Mouse (Mus musculus) hindbrain, embryonic 12.5 days (tissue): ENCODE results near the gene Eml1. TPM values are rescaled to one million over a fixed set of nuclear protein-coding genes. Genes with fewer than 3 reads are reported as not detected.

Experiments used
- ATAC-seq: fragments of 200-750 bp; cut with Nextera tagmentation; 2 replicates; pipeline ENCODE4 v1.8.0; 2017; ENCODE audit warnings: moderate TSS enrichment; ENCODE audit not compliant: low FRiP score
- H3K27ac ChIP-seq: fragments of 300-500 bp; sonication (generic); 2 replicates; pipeline ENCODE4 v1.5.1; 2016; ENCODE audit warnings: mild to moderate bottlenecking
- H3K27me3 ChIP-seq: fragments of 300-500 bp; sonication (generic); 2 replicates; pipeline ENCODE4 v1.6.1; 2016; ENCODE audit warnings: mild to moderate bottlenecking
- H3K36me3 ChIP-seq: fragments of 300-500 bp; sonication (generic); 2 replicates; pipeline ENCODE4 v1.6.1; 2016; ENCODE audit warnings: mild to moderate bottlenecking
- H3K4me1 ChIP-seq: fragments of 300-500 bp; sonication (generic); 2 replicates; pipeline ENCODE4 v1.6.1; 2016
- H3K4me2 ChIP-seq: fragments of 300-500 bp; sonication (generic); replicated peaks from 2 replicates; pipeline ENCODE4 v1.6.1; 2016; ENCODE audit warnings: mild to moderate bottlenecking
- H3K4me3 ChIP-seq: fragments of 300-500 bp; sonication (generic); 2 replicates; pipeline ENCODE4 v1.5.1; 2016; ENCODE audit warnings: mild to moderate bottlenecking
- H3K9ac ChIP-seq: fragments of 300-500 bp; sonication (generic); 2 replicates; pipeline ENCODE4 v1.6.1; 2016; ENCODE audit warnings: mild to moderate bottlenecking, moderate library complexity
- H3K9me3 ChIP-seq: fragments of 300-500 bp; sonication (generic); replicated peaks from 2 replicates; pipeline ENCODE4 v1.6.1; 2016; ENCODE audit warnings: mild to moderate bottlenecking
- WGBS: fragments of 180-500 bp; shearing (Covaris S2); methylation state at CpG from one replicate; pipeline ENCODE4 v1.1.7; 2016; 5-methylcytosine and 5-hydroxymethylcytosine counted together
- polyA plus RNA-seq: library from polyadenylated mRNA; unstranded; fragments of >200 nt; fragmentation: Nextera tagmentation; extraction: Ambion mirVana; gene quantifications from 2 replicates; pipeline ENCODE4 v1.2.1, GENCODE M21; 2016

The Eml1 gene
- polyA plus RNA-seq, 1 experiment from 2014 or later, result 71.8 TPM

DNA sequence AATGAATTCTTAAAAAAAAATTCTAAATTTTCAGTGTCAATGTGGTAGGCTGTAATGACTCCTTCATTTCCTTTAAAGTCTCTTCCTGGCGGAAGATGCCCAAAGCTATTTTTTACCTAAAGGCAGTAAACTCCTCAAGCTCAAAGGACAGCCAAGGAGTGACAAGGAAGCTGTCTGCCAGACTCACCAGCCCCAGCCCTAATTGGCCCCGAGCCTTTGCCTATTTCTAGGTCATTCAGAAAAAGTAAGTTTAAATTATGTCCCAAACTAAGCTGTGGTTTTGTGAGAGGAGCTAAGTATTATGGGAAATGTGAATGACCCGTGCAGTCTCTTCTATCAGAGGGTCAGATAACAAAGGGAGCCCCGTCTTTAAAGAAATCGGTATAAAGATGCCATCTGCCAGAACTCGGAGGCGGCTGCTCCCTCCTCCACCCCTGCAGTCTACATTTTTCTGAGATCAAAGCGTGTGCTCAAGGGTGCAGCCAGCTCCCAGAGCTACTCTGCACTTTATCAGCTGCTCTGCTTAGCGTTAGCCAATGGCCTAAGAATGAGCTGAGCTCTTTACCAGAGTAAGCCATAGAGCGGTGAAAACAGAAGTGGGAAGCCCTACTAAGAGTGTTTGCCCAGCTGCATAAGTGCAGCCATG lies 175.9 kb downstream of the Eml1 start:
- Histone ChIP-seq H3K4me1 (peaks cover 8% of the 10 kb centered on the region), H3K36me3 (no peaks in the 10 kb centered on the region), H3K4me2 (0 out of 2 replicates have a peak overlapping the region, but pooled peaks have one; percentile 8), H3K9me3 (no peaks in the 10 kb centered on the region), H3K4me3 (no peak overlapping the region), H3K9ac (no peak overlapping the region), H3K27me3 (no peaks in the 10 kb centered on the region), H3K27ac (peak overlapping the region; percentile 72)
- 17% methylated on average over 10 of the region's 10 CpGs for WGBS
- ATAC-seq, result peak; percentile 64

DNA sequence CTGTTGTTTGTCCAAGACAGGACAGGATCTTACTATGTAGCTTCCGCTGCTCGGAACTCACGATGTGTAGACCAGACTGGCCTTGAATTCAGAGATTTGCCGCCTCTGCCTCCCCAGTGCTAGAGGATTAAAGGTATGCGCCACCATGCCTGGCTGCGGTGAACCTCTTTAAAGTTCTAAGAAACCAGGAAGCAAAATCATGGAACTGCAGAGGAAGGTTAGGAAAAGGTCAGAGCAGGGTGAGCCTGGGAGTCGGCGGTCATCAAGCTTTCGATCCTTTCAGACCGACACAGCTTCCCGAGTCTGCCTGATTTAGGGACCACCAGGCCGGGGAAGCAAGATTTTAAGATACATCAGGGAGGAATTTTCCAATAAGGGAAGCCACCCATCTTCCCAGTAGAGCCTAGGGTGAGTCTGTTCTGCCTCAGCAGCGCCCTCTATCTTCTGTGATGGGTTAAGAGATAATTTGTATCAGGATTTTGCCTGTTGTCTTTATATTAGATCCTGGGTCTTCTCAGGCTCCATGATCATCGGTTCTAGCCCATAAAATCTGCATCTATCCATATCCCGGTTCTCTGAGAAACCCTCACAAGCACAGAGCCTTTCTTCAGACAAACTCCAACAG lies 176.6 kb downstream of the Eml1 start:
- Histone ChIP-seq H3K4me2 (no peak overlapping the region), H3K36me3 (no peaks in the 10 kb centered on the region), H3K4me3 (no peak overlapping the region), H3K4me1 (peaks cover 10% of the 10 kb centered on the region), H3K9me3 (no peaks in the 10 kb centered on the region), H3K9ac (no peak overlapping the region), H3K27ac (peak overlapping the region; percentile 72), H3K27me3 (no peaks in the 10 kb centered on the region)
- ATAC-seq, result no peak
- WGBS, result 74% methylated on average over 15 of the region's 15 CpGs

DNA sequence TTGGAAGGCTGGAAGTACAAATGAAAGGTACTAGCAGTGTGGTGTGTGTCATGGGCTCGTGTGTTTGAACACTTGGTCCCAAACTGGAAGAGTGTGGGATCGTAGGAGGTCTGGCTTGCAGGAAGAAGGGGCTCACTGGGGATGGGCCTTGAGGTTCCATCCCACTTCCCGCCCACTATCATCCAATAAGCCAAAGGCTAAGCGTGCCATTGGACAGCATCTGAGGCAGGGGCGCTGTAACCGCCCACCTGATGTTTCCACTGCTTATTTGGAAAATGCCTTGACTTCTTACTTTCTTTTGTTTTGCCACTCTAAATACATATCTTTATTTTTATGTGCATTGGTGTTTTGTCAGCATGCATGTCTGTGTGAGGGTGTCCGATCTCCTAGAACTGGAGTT lies 181.0 kb downstream of the Eml1 start:
- no peak overlapping the region for H3K9ac ChIP-seq
- no peak overlapping the region for H3K4me2 ChIP-seq
- H3K36me3 ChIP-seq, result no peaks in the 10 kb centered on the region
- 78% methylated on average over 7 of the region's 7 CpGs for WGBS
- H3K27me3 ChIP-seq, result peaks cover 3% of the 10 kb centered on the region; the same call in 1 of the 2 replicates
- peaks cover 25% of the 10 kb centered on the region for H3K4me1 ChIP-seq
- H3K4me3 ChIP-seq, result no peak overlapping the region
- ATAC-seq, result no peak
- H3K27ac ChIP-seq, result no peak overlapping the region
- no peaks in the 10 kb centered on the region for H3K9me3 ChIP-seq

DNA sequence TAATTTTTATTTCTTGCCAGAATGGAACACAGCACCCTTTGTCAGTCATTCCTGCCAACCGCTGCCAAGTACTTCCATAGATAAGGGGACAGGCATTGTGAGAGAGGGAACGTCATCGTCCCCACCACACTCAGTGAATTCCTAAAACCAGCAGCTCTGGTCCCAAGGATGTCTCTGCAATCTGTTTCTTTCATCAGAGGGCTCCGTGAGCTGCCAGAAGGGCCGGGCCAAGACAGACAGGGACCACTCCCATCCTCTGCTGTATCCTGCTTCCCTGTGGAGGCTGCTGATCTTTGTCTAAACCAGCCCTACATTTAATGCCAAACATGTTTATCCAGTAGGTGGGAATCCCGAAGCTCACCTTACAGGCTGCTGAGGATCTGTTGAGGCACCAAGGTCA lies 182.3 kb downstream of the Eml1 start:
- Histone ChIP-seq H3K4me1 (peaks cover 36% of the 10 kb centered on the region), H3K4me2 (no peak overlapping the region), H3K4me3 (no peak overlapping the region), H3K9me3 (no peaks in the 10 kb centered on the region), H3K9ac (no peak overlapping the region), H3K27ac (no peak overlapping the region), H3K27me3 (peaks cover 3% of the 10 kb centered on the region; the same call in 1 of the 2 replicates), H3K36me3 (no peaks in the 10 kb centered on the region)
- WGBS, result 37% methylated on average over 6 of the region's 6 CpGs
- no peak for ATAC-seq

DNA sequence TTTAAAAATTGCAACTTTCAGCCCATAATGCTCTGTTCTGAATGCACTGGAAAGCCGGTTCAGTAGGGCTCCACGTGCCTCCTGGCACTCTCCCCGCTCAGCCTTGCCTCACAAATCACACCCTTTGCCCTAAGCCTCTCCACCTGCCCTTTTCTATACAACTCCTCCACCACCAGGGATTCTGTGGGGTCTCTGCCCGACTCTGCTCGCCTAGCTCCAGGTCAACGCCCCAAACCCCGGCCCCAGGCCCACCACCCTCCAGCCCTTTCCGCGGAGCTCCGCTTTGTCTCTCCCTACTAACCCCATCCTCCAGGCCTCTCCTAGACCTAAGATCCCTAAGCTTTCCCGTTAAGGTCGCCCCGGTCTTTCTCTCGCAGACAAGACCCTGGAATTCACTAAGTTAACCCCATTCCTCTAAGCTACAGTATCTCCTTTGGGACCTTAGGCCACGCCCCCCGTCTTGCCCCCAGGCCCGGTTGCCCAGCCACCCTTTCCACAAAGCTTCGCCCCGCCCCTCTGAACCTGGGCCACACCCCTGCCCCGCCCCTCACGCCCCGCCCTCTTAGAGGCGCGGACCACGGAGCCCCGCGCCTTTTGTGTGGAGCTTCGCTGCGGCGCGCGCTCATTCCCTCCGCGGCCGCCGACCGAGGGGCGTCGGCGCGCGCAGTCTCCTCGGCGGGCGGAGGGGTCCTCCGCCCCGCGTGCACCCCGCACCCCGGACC lies 183.5 kb downstream of the Eml1 start, which contains the start of gene Evl:
TSS of gene Evl (plus strand) at position 601 of the 722 bp plus-strand sequence.
- peak within 1 kb of the TSS; percentile 60 for H3K4me2 ChIP-seq
- peak; percentile 88 for ATAC-seq
- H3K4me1 ChIP-seq, result peaks cover 47% of the 10 kb centered on the region
- no peaks in the 10 kb centered on the region for H3K9me3 ChIP-seq
- H3K36me3 ChIP-seq, result no peaks in the 10 kb centered on the region
- H3K27me3 ChIP-seq, result peaks cover 3% of the 10 kb centered on the region; the same call in 1 of the 2 replicates
- peak within 1 kb of the TSS; percentile 99 for H3K9ac ChIP-seq
- peak within 1 kb of the TSS; percentile 95 for H3K27ac ChIP-seq
- under 1% methylated on average over 48 of the region's 50 CpGs for WGBS
- peak within 1 kb of the TSS; percentile 98 for H3K4me3 ChIP-seq

DNA sequence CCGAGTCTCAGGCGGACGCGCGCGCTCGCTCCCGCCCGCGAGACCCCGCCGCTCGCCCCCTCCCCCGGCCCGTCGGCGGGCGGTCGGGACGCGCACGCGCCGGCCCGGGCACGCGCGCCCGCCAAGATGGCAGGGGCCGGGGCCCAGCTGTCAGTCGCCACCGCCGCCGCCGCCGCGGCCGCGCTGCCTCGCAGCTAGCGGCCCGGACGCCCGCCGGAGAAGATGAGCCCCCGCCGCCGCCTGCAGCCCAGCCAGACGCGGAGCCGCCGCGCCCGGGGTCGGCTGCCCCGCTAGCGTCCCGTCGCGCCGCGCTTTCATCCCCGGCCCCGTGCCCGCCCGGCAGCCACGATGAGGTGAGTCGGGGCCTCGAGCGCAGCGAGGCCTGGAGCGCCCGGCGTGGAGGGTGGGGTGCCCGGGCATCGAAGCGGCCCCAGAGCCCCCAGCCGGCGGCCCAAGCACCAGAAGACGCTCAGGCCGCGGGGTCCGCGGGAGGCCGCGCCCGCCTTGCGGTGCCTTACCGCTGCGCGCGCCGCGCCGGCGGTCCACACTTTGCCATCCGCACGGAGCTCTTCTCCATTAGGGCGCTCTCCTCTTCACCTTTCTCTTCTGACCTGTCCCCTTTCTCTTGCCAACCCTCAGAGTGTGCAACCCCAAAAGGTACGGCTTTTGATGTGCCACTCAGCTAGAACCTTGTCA lies 184.3 kb downstream of the Eml1 start:
- Histone ChIP-seq H3K9me3 (no peaks in the 10 kb centered on the region), H3K36me3 (no peaks in the 10 kb centered on the region), H3K4me1 (peaks cover 51% of the 10 kb centered on the region), H3K9ac (peak overlapping the region; percentile 99), H3K27ac (peak overlapping the region; percentile 95), H3K4me3 (peak overlapping the region; percentile 98), H3K4me2 (peak overlapping the region; percentile 60), H3K27me3 (peaks cover 3% of the 10 kb centered on the region; the same call in 1 of the 2 replicates)
- peak; percentile 57 for ATAC-seq
- WGBS, result under 1% methylated on average over 60 of the region's 100 CpGs

DNA sequence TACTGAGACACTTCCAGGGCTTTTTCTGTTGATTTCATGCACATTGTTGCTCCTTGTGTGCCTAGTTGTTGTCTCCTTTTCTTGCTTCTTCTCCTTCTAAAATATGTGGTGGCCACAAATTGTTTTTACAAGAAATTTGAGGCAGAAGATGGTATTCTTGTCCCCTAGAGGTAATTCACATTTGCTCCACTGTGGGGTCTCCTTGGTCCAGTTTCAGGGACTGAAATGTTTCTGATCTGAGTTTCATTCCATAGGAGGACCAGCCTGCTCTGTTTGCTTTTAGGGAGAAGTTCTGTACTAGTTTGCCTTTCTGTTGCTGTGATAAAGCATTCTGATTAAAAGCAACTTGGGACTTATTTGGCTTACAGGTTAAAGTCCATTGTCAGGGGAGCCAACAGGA lies 187.4 kb downstream of the Eml1 start:
- H3K4me2 ChIP-seq, result peak overlapping the region; percentile 60; the same call in 1 of the 2 replicates
- peaks cover 56% of the 10 kb centered on the region for H3K4me1 ChIP-seq
- H3K4me3 ChIP-seq, result no peak overlapping the region
- no peaks in the 10 kb centered on the region; the same call in 1 of the 2 replicates for H3K27me3 ChIP-seq
- no peak for ATAC-seq
- H3K36me3 ChIP-seq, result no peaks in the 10 kb centered on the region
- no peaks in the 10 kb centered on the region for H3K9me3 ChIP-seq
- no peak overlapping the region for H3K9ac ChIP-seq
- H3K27ac ChIP-seq, result no peak overlapping the region

DNA sequence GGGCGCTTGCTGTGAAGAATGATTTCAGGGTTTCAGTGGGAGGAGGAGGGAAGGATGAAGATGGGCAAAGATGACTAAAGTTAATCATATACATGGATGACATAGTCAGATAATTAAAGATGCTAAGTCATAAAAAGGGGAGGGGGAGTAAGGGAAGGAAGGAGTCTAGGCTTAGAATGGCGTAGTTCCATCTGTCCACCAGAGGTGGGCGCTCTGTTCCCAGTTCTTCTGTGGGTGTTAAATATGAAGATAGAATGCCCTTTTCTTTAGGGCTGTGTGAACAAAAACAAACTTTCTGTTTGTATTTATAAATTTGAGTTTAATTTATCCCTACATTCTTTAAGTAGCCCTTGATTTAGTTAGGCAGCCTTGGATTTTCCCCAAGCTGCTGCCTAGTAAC lies 192.5 kb downstream of the Eml1 start:
- no peak overlapping the region for H3K4me2 ChIP-seq
- no peak overlapping the region for H3K9ac ChIP-seq
- 82% methylated on average over 3 of the region's 3 CpGs for WGBS
- no peaks in the 10 kb centered on the region for H3K36me3 ChIP-seq
- no peaks in the 10 kb centered on the region for H3K9me3 ChIP-seq
- no peak for ATAC-seq
- peaks cover 46% of the 10 kb centered on the region for H3K4me1 ChIP-seq
- H3K27ac ChIP-seq, result no peak overlapping the region
- no peak overlapping the region for H3K4me3 ChIP-seq
- no peaks in the 10 kb centered on the region for H3K27me3 ChIP-seq

DNA sequence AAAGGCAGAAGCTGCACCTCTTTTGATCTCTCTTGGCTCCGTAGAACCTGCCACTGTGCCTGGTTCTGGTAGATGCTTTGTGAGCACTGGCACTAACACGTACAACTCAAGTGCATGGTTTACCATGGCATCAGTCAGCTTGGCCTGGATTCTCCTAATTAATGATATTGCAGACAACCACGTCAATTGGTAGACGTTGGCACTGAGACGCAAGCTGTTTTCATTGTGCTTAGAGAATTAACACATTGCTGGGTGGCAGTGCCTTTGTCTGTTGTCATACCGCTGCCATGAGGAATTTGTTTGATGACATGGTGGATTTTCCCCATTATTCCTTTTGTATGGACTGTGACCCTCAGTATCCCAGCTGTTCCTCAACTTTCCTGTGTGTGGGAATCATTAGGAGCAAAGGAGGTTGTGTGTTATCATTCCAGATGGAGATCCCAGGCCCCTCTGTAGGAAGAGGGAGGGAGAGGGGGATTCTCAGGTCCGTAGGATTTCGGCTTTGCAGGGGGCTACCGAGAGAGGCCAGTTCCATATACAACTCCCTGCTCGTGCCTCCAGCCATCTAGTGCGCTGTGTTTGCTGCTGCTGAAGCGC lies 194.3 kb downstream of the Eml1 start:
- no peak overlapping the region for H3K4me3 ChIP-seq
- H3K27ac ChIP-seq, result peak overlapping the region; percentile 56; the same call in 1 of the 2 replicates
- H3K4me1 ChIP-seq, result peaks cover 33% of the 10 kb centered on the region
- H3K9me3 ChIP-seq, result no peaks in the 10 kb centered on the region
- peak; percentile 85 for ATAC-seq
- 26% methylated on average over 12 of the region's 12 CpGs for WGBS
- H3K36me3 ChIP-seq, result no peaks in the 10 kb centered on the region
- no peak overlapping the region for H3K9ac ChIP-seq
- H3K27me3 ChIP-seq, result no peaks in the 10 kb centered on the region
- H3K4me2 ChIP-seq, result peak overlapping the region; percentile 28

DNA sequence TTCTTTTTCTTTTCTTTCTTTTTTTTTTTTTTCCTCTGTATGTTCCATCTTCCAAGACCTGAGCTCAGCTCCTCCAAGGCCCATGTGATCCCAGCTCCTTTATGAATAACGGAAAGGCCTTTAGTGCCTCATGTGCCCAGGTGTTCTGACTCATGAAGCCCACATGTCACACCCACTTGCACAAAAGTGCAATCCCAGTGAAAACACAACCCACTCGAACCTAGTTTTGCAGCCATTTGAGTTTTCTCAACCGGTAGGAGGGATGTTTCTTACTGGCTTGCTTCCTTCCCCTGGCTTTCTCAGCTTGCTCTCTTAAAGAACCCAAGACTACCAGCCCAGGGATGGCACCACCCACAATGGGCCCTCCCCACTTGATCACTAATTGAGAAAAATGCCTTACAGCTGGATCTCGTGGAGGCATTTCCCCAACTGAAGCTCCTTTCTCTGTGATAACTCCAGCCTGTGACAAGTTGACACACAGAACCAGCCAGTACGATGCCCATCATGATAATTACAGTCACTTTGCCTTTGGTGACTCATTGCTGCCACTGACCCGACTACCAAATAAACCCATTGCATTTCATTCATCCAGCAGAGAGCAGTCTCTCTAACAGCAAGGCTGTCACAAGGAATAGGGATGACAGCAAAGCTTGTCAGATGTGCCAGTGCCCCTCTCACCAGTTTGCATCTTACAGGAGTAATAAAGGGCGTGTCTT lies 208.6 kb downstream of the Eml1 start:
- Histone ChIP-seq H3K4me2 (no peak overlapping the region), H3K9ac (no peak overlapping the region), H3K27me3 (no peaks in the 10 kb centered on the region), H3K27ac (no peak overlapping the region), H3K4me3 (no peak overlapping the region), H3K36me3 (peaks cover 11% of the 10 kb centered on the region), H3K9me3 (no peaks in the 10 kb centered on the region), H3K4me1 (no peaks in the 10 kb centered on the region)
- WGBS, result 83% methylated on average over 7 of the region's 7 CpGs
- ATAC-seq, result no peak

DNA sequence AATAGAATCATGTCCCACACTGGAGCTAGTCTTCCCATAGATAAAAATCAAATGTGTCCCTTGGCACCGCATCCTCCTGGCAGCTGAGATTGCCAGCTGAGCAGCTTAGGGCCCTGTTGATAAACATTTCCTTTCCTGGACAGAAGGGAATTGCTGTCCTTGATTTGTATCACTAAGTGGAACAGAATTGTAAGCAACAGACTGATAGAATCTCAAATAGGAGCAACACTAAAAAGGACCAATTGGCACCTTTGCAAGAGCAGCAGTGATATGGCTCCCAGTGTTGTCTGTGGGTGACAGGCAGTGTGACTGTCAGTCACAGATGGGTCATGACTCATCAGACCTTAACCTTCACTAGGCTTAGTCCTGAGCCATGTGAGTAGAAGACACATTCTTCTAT lies 213.0 kb downstream of the Eml1 start:
- 82% methylated on average over 1 of the region's 1 CpGs for WGBS
- no peaks in the 10 kb centered on the region for H3K27me3 ChIP-seq
- H3K9ac ChIP-seq, result no peak overlapping the region
- H3K36me3 ChIP-seq, result peaks cover 14% of the 10 kb centered on the region; the same call in 1 of the 2 replicates
- H3K4me3 ChIP-seq, result no peak overlapping the region
- no peaks in the 10 kb centered on the region for H3K9me3 ChIP-seq
- H3K27ac ChIP-seq, result no peak overlapping the region
- ATAC-seq, result no peak
- no peak overlapping the region for H3K4me2 ChIP-seq
- H3K4me1 ChIP-seq, result no peaks in the 10 kb centered on the region
